Mouse (Mus musculus) limb, embryonic 13.5 days (tissue): ENCODE measurements at regions not wholly inside any gene's neighbourhood (a gene's known extent, or its start where the extent isn't known, plus 50 kb on each side); places are given as distances from the start of the nearest gene placed in this dataset.

Experiments
- ATAC-seq: fragments of 200-750 bp; cut with Nextera tagmentation; 2 replicates; pipeline ENCODE4 v1.8.0; 2017; ENCODE audit warnings: low read depth, moderate number of reproducible peaks, moderate TSS enrichment; ENCODE audit not compliant: low FRiP score
- H3K27ac ChIP-seq: fragments of 300-500 bp; sonication (generic); 2 replicates; pipeline ENCODE4 v1.5.1; 2015; ENCODE audit warnings: inconsistent platforms, mild to moderate bottlenecking, moderate library complexity
- H3K27me3 ChIP-seq: fragments of 300-500 bp; sonication (generic); 2 replicates; pipeline ENCODE4 v1.6.1; 2015; ENCODE audit warnings: mild to moderate bottlenecking, inconsistent platforms
- H3K36me3 ChIP-seq: fragments of 300-500 bp; sonication (generic); 2 replicates; pipeline ENCODE4 v1.6.1; 2015; ENCODE audit warnings: inconsistent platforms, mild to moderate bottlenecking, moderate library complexity
- H3K4me1 ChIP-seq: fragments of 300-500 bp; sonication (generic); 2 replicates; pipeline ENCODE4 v1.6.1; 2015; ENCODE audit warnings: inconsistent platforms
- H3K4me2 ChIP-seq: fragments of 300-500 bp; sonication (generic); replicated peaks from 2 replicates; pipeline ENCODE4 v1.6.1; 2015; ENCODE audit warnings: inconsistent platforms, mild to moderate bottlenecking, moderate library complexity
- H3K4me3 ChIP-seq: fragments of 300-500 bp; sonication (generic); 2 replicates; pipeline ENCODE4 v1.5.1; 2015; ENCODE audit warnings: moderate library complexity, mild to moderate bottlenecking, inconsistent platforms
- H3K9ac ChIP-seq: fragments of 300-500 bp; sonication (generic); 2 replicates; pipeline ENCODE4 v1.6.1; 2015; ENCODE audit warnings: mild to moderate bottlenecking, inconsistent platforms
- H3K9me3 ChIP-seq: fragments of 300-500 bp; sonication (generic); 2 replicates; pipeline ENCODE4 v1.6.1; 2016; ENCODE audit warnings: inconsistent platforms
- WGBS: fragments of 180-500 bp; shearing (Covaris S2); methylation state at CpG from one replicate; pipeline ENCODE4 v1.1.7; 2015; 5-methylcytosine and 5-hydroxymethylcytosine counted together

GRCm38 (mm10) chr14:68345527-68345926 lies 948.6 kb downstream of the Synb start:
- Histone ChIP-seq H3K4me2 (no peak overlapping the region), H3K27ac (no peak overlapping the region), H3K9ac (no peak overlapping the region), H3K4me1 (no peaks in the 10 kb centered on the region), H3K27me3 (no peaks in the 10 kb centered on the region), H3K9me3 (no peaks in the 10 kb centered on the region), H3K36me3 (no peaks in the 10 kb centered on the region), H3K4me3 (no peak overlapping the region)
- WGBS = 74% methylated on average over 4 of the region's 4 CpGs
- ATAC-seq = no peak

- H3K9me3 ChIP-seq = no peaks in the 10 kb centered on the region
- 71% methylated on average over 3 of the region's 3 CpGs for WGBS
- H3K27me3 ChIP-seq = no peaks in the 10 kb centered on the region
- H3K4me3 ChIP-seq = no peak overlapping the region
- H3K4me2 ChIP-seq = no peak overlapping the region
- peaks cover 4% of the 10 kb centered on the region for H3K4me1 ChIP-seq
- H3K27ac ChIP-seq = no peak overlapping the region
- H3K9ac ChIP-seq = no peak overlapping the region
- no peak for ATAC-seq
- H3K36me3 ChIP-seq = no peaks in the 10 kb centered on the region
Observed at GRCm38 (mm10) chr14:68344715-68345114, 949.4 kb downstream of the Synb start.

GRCm38 (mm10) chr14:68338440-68338839 lies 955.7 kb downstream of the Synb start:
- WGBS = 28% methylated on average over 5 of the region's 5 CpGs
- H3K4me2 ChIP-seq = no peak overlapping the region
- no peaks in the 10 kb centered on the region for H3K27me3 ChIP-seq
- no peak overlapping the region for H3K4me3 ChIP-seq
- H3K9me3 ChIP-seq = no peaks in the 10 kb centered on the region
- peaks cover 28% of the 10 kb centered on the region for H3K4me1 ChIP-seq
- H3K9ac ChIP-seq = no peak overlapping the region
- H3K36me3 ChIP-seq = no peaks in the 10 kb centered on the region
- ATAC-seq = no peak
- no peak overlapping the region for H3K27ac ChIP-seq

- 87% methylated on average over 1 of the region's 1 CpGs for WGBS
- Histone ChIP-seq H3K4me3 (no peak overlapping the region), H3K27ac (no peak overlapping the region), H3K36me3 (no peaks in the 10 kb centered on the region), H3K4me2 (no peak overlapping the region), H3K9ac (no peak overlapping the region), H3K27me3 (no peaks in the 10 kb centered on the region), H3K4me1 (no peaks in the 10 kb centered on the region), H3K9me3 (no peaks in the 10 kb centered on the region)
- ATAC-seq = no peak
Observed at GRCm38 (mm10) chr14:68325061-68325460, 969.0 kb downstream of the Synb start.

- no peaks in the 10 kb centered on the region for H3K9me3 ChIP-seq
- 50% methylated on average over 6 of the region's 6 CpGs for WGBS
- no peak overlapping the region for H3K4me3 ChIP-seq
- no peak for ATAC-seq
- no peak overlapping the region for H3K9ac ChIP-seq
- H3K4me1 ChIP-seq = no peaks in the 10 kb centered on the region
- H3K27ac ChIP-seq = no peak overlapping the region
- no peaks in the 10 kb centered on the region for H3K36me3 ChIP-seq
- H3K27me3 ChIP-seq = no peaks in the 10 kb centered on the region
- H3K4me2 ChIP-seq = no peak overlapping the region
Observed at GRCm38 (mm10) chr14:68323008-68323407, 971.1 kb downstream of the Synb start.

- no peaks in the 10 kb centered on the region for H3K36me3 ChIP-seq
- H3K9ac ChIP-seq = no peak overlapping the region
- 58% methylated on average over 2 of the region's 2 CpGs for WGBS
- H3K4me1 ChIP-seq = no peaks in the 10 kb centered on the region
- H3K27ac ChIP-seq = no peak overlapping the region
- no peaks in the 10 kb centered on the region for H3K27me3 ChIP-seq
- peak; percentile 28; the same call in 1 of the 2 replicates for ATAC-seq
- no peak overlapping the region for H3K4me3 ChIP-seq
- H3K4me2 ChIP-seq = no peak overlapping the region
- H3K9me3 ChIP-seq = no peaks in the 10 kb centered on the region
Observed at GRCm38 (mm10) chr14:68307973-68308660, 986.0 kb downstream of the Synb start.

GRCm38 (mm10) chr14:68305166-68305565 lies 988.9 kb downstream of the Synb start:
- H3K36me3 ChIP-seq = no peaks in the 10 kb centered on the region
- no peaks in the 10 kb centered on the region for H3K4me1 ChIP-seq
- H3K27me3 ChIP-seq = no peaks in the 10 kb centered on the region
- H3K9ac ChIP-seq = no peak overlapping the region
- 85% methylated on average over 8 of the region's 8 CpGs for WGBS
- no peak overlapping the region for H3K27ac ChIP-seq
- no peaks in the 10 kb centered on the region for H3K9me3 ChIP-seq
- H3K4me3 ChIP-seq = no peak overlapping the region
- H3K4me2 ChIP-seq = no peak overlapping the region
- no peak for ATAC-seq

- H3K4me3 ChIP-seq = no peak overlapping the region
- 61% methylated on average over 4 of the region's 4 CpGs for WGBS
- H3K27me3 ChIP-seq = no peaks in the 10 kb centered on the region
- H3K9ac ChIP-seq = no peak overlapping the region
- no peaks in the 10 kb centered on the region for H3K4me1 ChIP-seq
- no peaks in the 10 kb centered on the region for H3K9me3 ChIP-seq
- ATAC-seq = no peak
- no peak overlapping the region for H3K4me2 ChIP-seq
- no peaks in the 10 kb centered on the region for H3K36me3 ChIP-seq
- no peak overlapping the region for H3K27ac ChIP-seq
Observed at GRCm38 (mm10) chr14:68301710-68302109, 992.4 kb downstream of the Synb start.

GRCm38 (mm10) chr14:68285546-68285945 lies 1008.6 kb downstream of the Synb start:
- no peaks in the 10 kb centered on the region for H3K4me1 ChIP-seq
- ATAC-seq = no peak
- H3K27me3 ChIP-seq = no peaks in the 10 kb centered on the region
- no peak overlapping the region for H3K4me3 ChIP-seq
- H3K36me3 ChIP-seq = no peaks in the 10 kb centered on the region
- H3K9me3 ChIP-seq = peaks cover 2% of the 10 kb centered on the region; the same call in 1 of the 2 replicates
- 74% methylated on average over 3 of the region's 3 CpGs for WGBS
- no peak overlapping the region for H3K4me2 ChIP-seq
- no peak overlapping the region for H3K9ac ChIP-seq
- H3K27ac ChIP-seq = no peak overlapping the region

- ATAC-seq = no peak
- peaks cover 2% of the 10 kb centered on the region; the same call in 1 of the 2 replicates for H3K4me1 ChIP-seq
- no peaks in the 10 kb centered on the region for H3K9me3 ChIP-seq
- no peaks in the 10 kb centered on the region for H3K36me3 ChIP-seq
- no peak overlapping the region for H3K9ac ChIP-seq
- 65% methylated on average over 3 of the region's 3 CpGs for WGBS
- H3K4me2 ChIP-seq = no peak overlapping the region
- no peaks in the 10 kb centered on the region for H3K27me3 ChIP-seq
- H3K27ac ChIP-seq = no peak overlapping the region
- H3K4me3 ChIP-seq = no peak overlapping the region
Observed at GRCm38 (mm10) chr14:68261436-68261835, 1032.7 kb downstream of the Synb start.

- no peak overlapping the region for H3K9ac ChIP-seq
- H3K36me3 ChIP-seq = no peaks in the 10 kb centered on the region
- 85% methylated on average over 2 of the region's 2 CpGs for WGBS
- H3K4me2 ChIP-seq = no peak overlapping the region
- no peak overlapping the region for H3K27ac ChIP-seq
- no peak for ATAC-seq
- H3K4me3 ChIP-seq = no peak overlapping the region
- no peaks in the 10 kb centered on the region for H3K4me1 ChIP-seq
- H3K27me3 ChIP-seq = no peaks in the 10 kb centered on the region
- H3K9me3 ChIP-seq = no peaks in the 10 kb centered on the region
Observed at GRCm38 (mm10) chr14:68246966-68247365, 1047.1 kb downstream of the Synb start.

- Histone ChIP-seq H3K36me3 (no peaks in the 10 kb centered on the region), H3K4me2 (no peak overlapping the region), H3K4me3 (no peak overlapping the region), H3K4me1 (no peaks in the 10 kb centered on the region), H3K9ac (no peak overlapping the region), H3K27ac (no peak overlapping the region), H3K9me3 (no peaks in the 10 kb centered on the region), H3K27me3 (no peaks in the 10 kb centered on the region)
- no peak for ATAC-seq
- WGBS = 85% methylated on average over 7 of the region's 7 CpGs
Observed at GRCm38 (mm10) chr14:68240146-68240545, 1054.0 kb downstream of the Synb start.

GRCm38 (mm10) chr14:68224152-68224551 lies 1069.9 kb downstream of the Synb start:
- Histone ChIP-seq H3K27me3 (no peaks in the 10 kb centered on the region), H3K9ac (no peak overlapping the region), H3K27ac (no peak overlapping the region), H3K4me2 (no peak overlapping the region), H3K36me3 (no peaks in the 10 kb centered on the region), H3K4me1 (peaks cover 8% of the 10 kb centered on the region), H3K9me3 (no peaks in the 10 kb centered on the region), H3K4me3 (no peak overlapping the region)
- WGBS = 61% methylated on average over 3 of the region's 3 CpGs
- no peak for ATAC-seq
